Mouse (Mus musculus): ENCODE data around the gene Dstyk. TPM values are rescaled to one million over a fixed set of nuclear protein-coding genes. Genes with fewer than 3 reads are reported as not detected.
A peak's percentile ranks its signal among the peaks of the same experiment; 100 is the strongest.

Dstyk gene
- polyA plus RNA-seq, 1 experiment from 2014 or later, result 8.5 TPM

GRCm38 (mm10) chr1:132479438-132479837, 62.1 kb downstream of the Dstyk start:
- Histone ChIP-seq H3K9ac (peak overlapping the region; percentile 44; the same call in 1 of the 2 replicates), H3K36me3 (no peaks in the 10 kb centered on the region), H3K27ac (replicated peaks) (no peak overlapping the region), H3K9me3 (no peaks in the 10 kb centered on the region), H3K4me1 (peaks cover 35% of the 10 kb centered on the region), H3K4me3 (no peak overlapping the region), H3K27me3 (replicated peaks) (no peaks in the 10 kb centered on the region), H3K4me2 (no peak overlapping the region)
- 89% methylated on average over 1 of the region's 1 CpGs for WGBS
- no peak for ATAC-seq (ENCODE audit: extremely low read depth, insufficient number of reproducible peaks, low FRiP score, low TSS enrichment)

- Histone ChIP-seq H3K4me1 (peaks cover 21% of the 10 kb centered on the region), H3K9me3 (no peaks in the 10 kb centered on the region), H3K9ac (no peak overlapping the region), H3K4me3 (no peak overlapping the region), H3K4me2 (no peak overlapping the region), H3K27me3 (replicated peaks) (no peaks in the 10 kb centered on the region), H3K27ac (replicated peaks) (no peak overlapping the region), H3K36me3 (peaks cover 20% of the 10 kb centered on the region)
- no peak for ATAC-seq (ENCODE audit: extremely low read depth, insufficient number of reproducible peaks, low FRiP score, low TSS enrichment)
- WGBS, result 91% methylated on average over 2 of the region's 2 CpGs
These were observed 64.3 kb downstream of the Dstyk start for GRCm38 (mm10) chr1:132481619-132482018.

GRCm38 (mm10) chr1:132483234-132483633, 65.9 kb downstream of the Dstyk start:
- H3K9me3 ChIP-seq, result no peaks in the 10 kb centered on the region
- 88% methylated on average over 3 of the region's 3 CpGs for WGBS
- no peak overlapping the region for H3K4me2 ChIP-seq
- no peak overlapping the region for H3K4me3 ChIP-seq
- peaks cover 15% of the 10 kb centered on the region for H3K4me1 ChIP-seq
- H3K9ac ChIP-seq, result no peak overlapping the region
- no peak overlapping the region for H3K27ac ChIP-seq (replicated peaks)
- peaks cover 34% of the 10 kb centered on the region for H3K36me3 ChIP-seq
- ATAC-seq (ENCODE audit: extremely low read depth, insufficient number of reproducible peaks, low FRiP score, low TSS enrichment), result no peak
- H3K27me3 ChIP-seq (replicated peaks), result no peaks in the 10 kb centered on the region

GRCm38 (mm10) chr1:132483759-132484158, 66.4 kb downstream of the Dstyk start:
- Histone ChIP-seq H3K4me3 (no peak overlapping the region), H3K36me3 (peaks cover 39% of the 10 kb centered on the region), H3K9ac (no peak overlapping the region), H3K9me3 (no peaks in the 10 kb centered on the region), H3K27ac (replicated peaks) (no peak overlapping the region), H3K27me3 (replicated peaks) (no peaks in the 10 kb centered on the region), H3K4me2 (no peak overlapping the region), H3K4me1 (peaks cover 10% of the 10 kb centered on the region)
- ATAC-seq (ENCODE audit: extremely low read depth, insufficient number of reproducible peaks, low FRiP score, low TSS enrichment), result no peak
- 89% methylated on average over 6 of the region's 6 CpGs for WGBS

- no peaks in the 10 kb centered on the region for H3K4me1 ChIP-seq
- ATAC-seq (ENCODE audit: extremely low read depth, insufficient number of reproducible peaks, low FRiP score, low TSS enrichment), result no peak
- peaks cover 94% of the 10 kb centered on the region for H3K36me3 ChIP-seq
- no peaks in the 10 kb centered on the region for H3K9me3 ChIP-seq
- H3K4me3 ChIP-seq, result no peak overlapping the region
- WGBS, result 86% methylated on average over 2 of the region's 2 CpGs
- H3K27me3 ChIP-seq (replicated peaks), result no peaks in the 10 kb centered on the region
- no peak overlapping the region for H3K4me2 ChIP-seq
- no peak overlapping the region for H3K9ac ChIP-seq
- no peak overlapping the region for H3K27ac ChIP-seq (replicated peaks)
These were observed 83.2 kb downstream of the Dstyk start for GRCm38 (mm10) chr1:132500535-132500934.

- no peaks in the 10 kb centered on the region for H3K9me3 ChIP-seq
- H3K27me3 ChIP-seq (replicated peaks), result no peaks in the 10 kb centered on the region
- no peak overlapping the region for H3K4me3 ChIP-seq
- 89% methylated on average over 5 of the region's 5 CpGs for WGBS
- H3K36me3 ChIP-seq, result peaks cover 80% of the 10 kb centered on the region
- H3K9ac ChIP-seq, result no peak overlapping the region
- H3K27ac ChIP-seq (replicated peaks), result no peak overlapping the region
- H3K4me1 ChIP-seq, result no peaks in the 10 kb centered on the region
- H3K4me2 ChIP-seq, result no peak overlapping the region
- no peak for ATAC-seq (ENCODE audit: extremely low read depth, insufficient number of reproducible peaks, low FRiP score, low TSS enrichment)
These were observed 87.8 kb downstream of the Dstyk start for GRCm38 (mm10) chr1:132505155-132505554.

GRCm38 (mm10) chr1:132506058-132506457, 88.7 kb downstream of the Dstyk start, which contains the start of gene Tmem81:
Gene Tmem81 (plus strand): TSS chr1:132506230.
- H3K27me3 ChIP-seq (replicated peaks), result no peaks in the 10 kb centered on the region
- H3K27ac ChIP-seq (replicated peaks), result no peak within 1 kb of the TSS
- H3K9me3 ChIP-seq, result no peaks in the 10 kb centered on the region
- H3K4me2 ChIP-seq, result no peak within 1 kb of the TSS
- no peaks in the 10 kb centered on the region for H3K4me1 ChIP-seq
- H3K9ac ChIP-seq, result no peak within 1 kb of the TSS
- no peak within 1 kb of the TSS for H3K4me3 ChIP-seq
- no peak for ATAC-seq (ENCODE audit: extremely low read depth, insufficient number of reproducible peaks, low FRiP score, low TSS enrichment)
- WGBS, result 87% methylated on average over 7 of the region's 7 CpGs
- peaks cover 71% of the 10 kb centered on the region for H3K36me3 ChIP-seq

- no peak for ATAC-seq (ENCODE audit: extremely low read depth, insufficient number of reproducible peaks, low FRiP score, low TSS enrichment)
- Histone ChIP-seq H3K4me2 (no peak overlapping the region), H3K9me3 (no peaks in the 10 kb centered on the region), H3K27me3 (replicated peaks) (no peaks in the 10 kb centered on the region), H3K4me3 (no peak overlapping the region), H3K9ac (no peak overlapping the region), H3K27ac (replicated peaks) (no peak overlapping the region), H3K36me3 (peaks cover 65% of the 10 kb centered on the region), H3K4me1 (no peaks in the 10 kb centered on the region)
- 91% methylated on average over 7 of the region's 7 CpGs for WGBS
These were observed 89.3 kb downstream of the Dstyk start for GRCm38 (mm10) chr1:132506656-132507055.

GRCm38 (mm10) chr1:132509771-132510170, 92.4 kb downstream of the Dstyk start:
- Histone ChIP-seq H3K4me2 (no peak overlapping the region), H3K27me3 (replicated peaks) (peaks cover 21% of the 10 kb centered on the region)
- 81% methylated on average over 5 of the region's 5 CpGs for WGBS

GRCm38 (mm10) chr1:132511521-132511920, 94.2 kb downstream of the Dstyk start:
- Histone ChIP-seq H3K4me1 (no peaks in the 10 kb centered on the region), H3K4me2 (no peak overlapping the region), H3K4me3 (no peak overlapping the region), H3K27me3 (replicated peaks) (peaks cover 23% of the 10 kb centered on the region), H3K9me3 (no peaks in the 10 kb centered on the region), H3K36me3 (peaks cover 20% of the 10 kb centered on the region), H3K9ac (no peak overlapping the region), H3K27ac (replicated peaks) (no peak overlapping the region)
- 47% methylated on average over 8 of the region's 8 CpGs for WGBS
- no peak for ATAC-seq (ENCODE audit: extremely low read depth, insufficient number of reproducible peaks, low FRiP score, low TSS enrichment)

More at GRCm38 (mm10) chr1:132509771-132510170, 92.4 kb downstream of the Dstyk start:
- Histone ChIP-seq H3K4me1 (no peaks in the 10 kb centered on the region), H3K27ac (replicated peaks) (no peak overlapping the region), H3K9ac (no peak overlapping the region), H3K4me3 (no peak overlapping the region), H3K9me3 (no peaks in the 10 kb centered on the region), H3K36me3 (peaks cover 36% of the 10 kb centered on the region)
- no peak for ATAC-seq (ENCODE audit: extremely low read depth, insufficient number of reproducible peaks, low FRiP score, low TSS enrichment)

GRCm38 (mm10) chr1:132512106-132512505, 94.8 kb downstream of the Dstyk start:
- Histone ChIP-seq H3K36me3 (peaks cover 14% of the 10 kb centered on the region), H3K4me1 (no peaks in the 10 kb centered on the region), H3K27me3 (replicated peaks) (peaks cover 23% of the 10 kb centered on the region), H3K4me2 (no peak overlapping the region), H3K9me3 (no peaks in the 10 kb centered on the region), H3K27ac (replicated peaks) (no peak overlapping the region), H3K9ac (no peak overlapping the region), H3K4me3 (no peak overlapping the region)
- no peak for ATAC-seq (ENCODE audit: extremely low read depth, insufficient number of reproducible peaks, low FRiP score, low TSS enrichment)
- WGBS, result 70% methylated on average over 8 of the region's 8 CpGs

- H3K36me3 ChIP-seq, result no peaks in the 10 kb centered on the region
- no peak overlapping the region for H3K4me3 ChIP-seq
- no peaks in the 10 kb centered on the region for H3K9me3 ChIP-seq
- WGBS, result 82% methylated on average over 12 of the region's 12 CpGs
- ATAC-seq (ENCODE audit: extremely low read depth, insufficient number of reproducible peaks, low FRiP score, low TSS enrichment), result no peak
- H3K4me1 ChIP-seq, result no peaks in the 10 kb centered on the region
- no peak overlapping the region for H3K27ac ChIP-seq (replicated peaks)
- H3K9ac ChIP-seq, result no peak overlapping the region
- no peak overlapping the region for H3K4me2 ChIP-seq
- H3K27me3 ChIP-seq (replicated peaks), result peaks cover 37% of the 10 kb centered on the region
These were observed 98.0 kb downstream of the Dstyk start for GRCm38 (mm10) chr1:132515339-132515738.

Measured in heart, embryonic 13.5 days (tissue).